ENCODE assay signal across 10 mouse cellular contexts in genomic region chr4:133051550-133051865, GRCm38 (mm10). TPM values are rescaled to one million over a fixed set of nuclear protein-coding genes. Genes with fewer than 3 reads are reported as not detected.
DNase-seq lines count a peak whose midpoint lies in the region; ATAC-seq and TF ChIP-seq lines count a peak whose summit lies in the region.
"Had no signal": no experiment of that assay in that cellular context is flagged by ENCODE, and none has a peak within 500 bp of the region (broad histone marks: within the 10 kb centered on the region; RNA-seq: fewer than 3 reads in every experiment).

No protein-coding gene starts in this region.

- H3K9ac ChIP-seq in lung, embryonic 14.5 days: no peak overlapping the region
- no peak overlapping the region; the same call in 1 of the 2 replicates for H3K9ac ChIP-seq in lung, postnatal 0 days (replicated peaks; ENCODE audit: low read depth)
- H3K9ac ChIP-seq in forebrain, embryonic 12.5 days: peak overlapping the region; percentile 40
- peak overlapping the region; percentile 51; the same call in 1 of the 2 replicates for H3K9ac ChIP-seq in intestine, embryonic 16.5 days (ENCODE audit: low read depth, low read length)

- H3K4me2 ChIP-seq in lung, embryonic 14.5 days: no peak overlapping the region
- H3K4me2 ChIP-seq in lung, postnatal 0 days (replicated peaks; ENCODE audit: low read depth, low read length): no peak overlapping the region
- H3K4me2 ChIP-seq in forebrain, embryonic 12.5 days: 0 out of 2 replicates have a peak overlapping the region, but pooled peaks have one; percentile 10
- 0 out of 2 replicates have a peak overlapping the region, but pooled peaks have one; percentile 5 for H3K4me2 ChIP-seq in intestine, embryonic 16.5 days (ENCODE audit: low read depth, low read length)

- H3K36me3 ChIP-seq in lung, embryonic 14.5 days (ENCODE audit: insufficient read depth): peaks cover 16% of the 10 kb centered on the region; the same call in 1 of the 2 replicates
- no peaks in the 10 kb centered on the region for H3K36me3 ChIP-seq in lung, postnatal 0 days (ENCODE audit: insufficient read depth, low read length)
- H3K36me3 ChIP-seq in forebrain, embryonic 12.5 days (replicated peaks): peaks cover 7% of the 10 kb centered on the region; the same call in 1 of the 2 replicates
- H3K36me3 ChIP-seq in intestine, embryonic 16.5 days (ENCODE audit: control insufficient read depth, insufficient read depth, low read length): no peaks in the 10 kb centered on the region

- TF ChIP-seq POLR2A in olfactory bulb, adult 2 months (IDR thresholded peaks at IDR 0.05; ENCODE audit: insufficient read depth, low read depth, low read length): no peak

- WGBS in lung, embryonic 14.5 days: 51% methylated on average over 14 of the region's 14 CpGs
- WGBS in lung, postnatal 0 days: 66% methylated on average over 14 of the region's 14 CpGs
- 32% methylated on average over 14 of the region's 14 CpGs for WGBS in forebrain, embryonic 12.5 days
- 66% methylated on average over 14 of the region's 14 CpGs for whole genome bisulfite sequencing in intestine, embryonic 16.5 days
- WGBS in olfactory bulb, adult 2 months: 53% methylated on average over 14 of the region's 14 CpGs

- H3K4me3 ChIP-seq in lung, embryonic 14.5 days (ENCODE audit: low read depth, low read length): no peak overlapping the region
- no peak overlapping the region for H3K4me3 ChIP-seq in lung, postnatal 0 days (ENCODE audit: low read depth, low read length)
- H3K4me3 ChIP-seq in forebrain, embryonic 12.5 days (replicated peaks): no peak overlapping the region
- no peak overlapping the region for H3K4me3 ChIP-seq in intestine, embryonic 16.5 days (ENCODE audit: low read length)
- H3K4me3 ChIP-seq in olfactory bulb, adult 2 months (ENCODE audit: insufficient read depth, low read depth, low read length): no peak overlapping the region

- peaks cover 50% of the 10 kb centered on the region for H3K4me1 ChIP-seq in lung, embryonic 14.5 days (ENCODE audit: insufficient read depth)
- peaks cover 23% of the 10 kb centered on the region for H3K4me1 ChIP-seq in lung, postnatal 0 days (ENCODE audit: insufficient read depth, low read depth, low read length)
- H3K4me1 ChIP-seq in forebrain, embryonic 12.5 days: peaks cover 84% of the 10 kb centered on the region
- peaks cover 95% of the 10 kb centered on the region for H3K4me1 ChIP-seq in intestine, embryonic 16.5 days (ENCODE audit: control insufficient read depth, insufficient read depth, low read length)
- peaks cover 76% of the 10 kb centered on the region for H3K4me1 ChIP-seq in olfactory bulb, adult 2 months (ENCODE audit: control insufficient read depth, insufficient read depth, low read length)

- ATAC-seq in lung, embryonic 14.5 days (ENCODE audit: insufficient read depth): no peak
- ATAC-seq in lung, postnatal 0 days: no peak
- no peak for ATAC-seq in forebrain, embryonic 12.5 days (ENCODE audit: low FRiP score)
- ATAC-seq in intestine, embryonic 16.5 days: no peak
- ATAC-seq: Patski had no signal

- no peaks in the 10 kb centered on the region for H3K27me3 ChIP-seq in lung, embryonic 14.5 days (ENCODE audit: insufficient read depth, low read length)
- no peaks in the 10 kb centered on the region for H3K27me3 ChIP-seq in lung, postnatal 0 days (replicated peaks; ENCODE audit: insufficient read depth, low read length)
- H3K27me3 ChIP-seq in forebrain, embryonic 12.5 days: no peaks in the 10 kb centered on the region
- H3K27me3 ChIP-seq in intestine, embryonic 16.5 days (replicated peaks; ENCODE audit: control insufficient read depth, insufficient read depth, low read length): no peaks in the 10 kb centered on the region
- H3K27me3 ChIP-seq: Patski had no signal

- no peak for TF ChIP-seq EP300 in lung, postnatal 0 days (IDR thresholded peaks at IDR 0.05)

- no peaks in the 10 kb centered on the region for H3K9me3 ChIP-seq in lung, embryonic 14.5 days (ENCODE audit: low read depth, low read length)
- H3K9me3 ChIP-seq in lung, postnatal 0 days (ENCODE audit: low read length): no peaks in the 10 kb centered on the region
- no peaks in the 10 kb centered on the region for H3K9me3 ChIP-seq in forebrain, embryonic 12.5 days
- H3K9me3 ChIP-seq in intestine, embryonic 16.5 days (ENCODE audit: control insufficient read depth, low read length): no peaks in the 10 kb centered on the region

- DNase-seq in lung, embryonic 14.5 days: no peak
- DNase-seq in lung, postnatal 0 days (ENCODE audit: low spot score): no peak
- no peak for DNase-seq in cerebellum, adult 9-11 months
- DNase-seq in adrenal gland, postnatal 25 days: no peak
- DNase-seq: gastrocnemius, postnatal 14 days; lung, postnatal 10 days had no signal

- H3K27ac ChIP-seq in lung, embryonic 14.5 days (ENCODE audit: low read depth): peak overlapping the region; percentile 60; the same call in 1 of the 2 replicates
- no peak overlapping the region for H3K27ac ChIP-seq in lung, postnatal 0 days (ENCODE audit: low read length)
- peak overlapping the region; percentile 66 for H3K27ac ChIP-seq in forebrain, embryonic 12.5 days
- peak overlapping the region; percentile 33; the same call in 1 of the 2 replicates for H3K27ac ChIP-seq in intestine, embryonic 16.5 days (ENCODE audit: low read length)
- H3K27ac ChIP-seq in olfactory bulb, adult 2 months (ENCODE audit: insufficient read depth, low read depth, low read length): peak overlapping the region; percentile 16; the same call in 1 of the 2 replicates

- TF ChIP-seq CTCF in lung, embryonic 14.5 days (IDR thresholded peaks at IDR 0.05; ENCODE audit: low read depth): no peak
- no peak for TF ChIP-seq CTCF in lung, postnatal 0 days (IDR thresholded peaks at IDR 0.05)
- TF ChIP-seq CTCF in olfactory bulb, adult 2 months (IDR thresholded peaks at IDR 0.05; ENCODE audit: insufficient read depth, low read depth, low read length): no peak

RNA-seq across cellular contexts. Expression of gene Ahdc1, which starts 40.4 kb away (rescaled TPM):
- polyA plus RNA-seq in lung, embryonic 14.5 days (2014; fragmentation: Nextera tagmentation; extraction: Ambion mirVana): 10.2 and 10.5 TPM in 2 replicates
- 3.9 and 4.4 TPM in 2 replicates for polyA plus RNA-seq in lung, postnatal 0 days (2015; fragmentation: Nextera tagmentation; extraction: Ambion mirVana)
- polyA plus RNA-seq in forebrain, embryonic 12.5 days (2016; fragmentation: Nextera tagmentation; extraction: Ambion mirVana): 7.2 and 8.1 TPM in 2 replicates
- polyA plus RNA-seq in intestine, embryonic 16.5 days (2015; fragmentation: Nextera tagmentation; extraction: Ambion mirVana): 5.3 and 5.7 TPM in 2 replicates
- not detected in 2 replicates for polyA plus RNA-seq in olfactory bulb, adult 2 months (2012; ENCODE audit: insufficient read depth, insufficient read length, low replicate concordance, missing spikeins)
- 91.4 and 96.4 TPM in 2 replicates for total RNA-seq in adrenal gland, postnatal 25 days (2021)

Comparison
In these comparisons a context has a peak if more than half of its experiments do, and no peak if none do; other contexts are left out.
1. H3K4me2 ChIP-seq: peak in forebrain, embryonic 12.5 days (single experiment) and intestine, embryonic 16.5 days (single experiment); none in lung, embryonic 14.5 days (single experiment) and lung, postnatal 0 days (single experiment).
2. H3K9ac ChIP-seq: peak in forebrain, embryonic 12.5 days (single experiment) and intestine, embryonic 16.5 days (single experiment); none in lung, embryonic 14.5 days (single experiment) and lung, postnatal 0 days (single experiment).